Mouse (Mus musculus) adrenal gland, adult 18-20 months (tissue): ENCODE data around the gene Scn4b. TPM values are rescaled to one million over a fixed set of nuclear protein-coding genes. Genes with fewer than 3 reads are reported as not detected.

Experiments used
- DNase-seq, 2 experiments: peaks; one replicate each; pipeline ENCODE4 v3.0.0; 2021 to 2022; ENCODE audit warnings: low spot score in 2 of 2
- total RNA-seq, 2 experiments: library from RNA; stranded (reverse); gene quantifications; 1 replicate in 1 of 2; 2 replicates in 1 of 2; pipeline ENCODE4 v1.2.3; 2021

Scn4b gene
- total RNA-seq, 2 experiments from 2014 or later: 0.90 to 1.1 TPM

DNA sequence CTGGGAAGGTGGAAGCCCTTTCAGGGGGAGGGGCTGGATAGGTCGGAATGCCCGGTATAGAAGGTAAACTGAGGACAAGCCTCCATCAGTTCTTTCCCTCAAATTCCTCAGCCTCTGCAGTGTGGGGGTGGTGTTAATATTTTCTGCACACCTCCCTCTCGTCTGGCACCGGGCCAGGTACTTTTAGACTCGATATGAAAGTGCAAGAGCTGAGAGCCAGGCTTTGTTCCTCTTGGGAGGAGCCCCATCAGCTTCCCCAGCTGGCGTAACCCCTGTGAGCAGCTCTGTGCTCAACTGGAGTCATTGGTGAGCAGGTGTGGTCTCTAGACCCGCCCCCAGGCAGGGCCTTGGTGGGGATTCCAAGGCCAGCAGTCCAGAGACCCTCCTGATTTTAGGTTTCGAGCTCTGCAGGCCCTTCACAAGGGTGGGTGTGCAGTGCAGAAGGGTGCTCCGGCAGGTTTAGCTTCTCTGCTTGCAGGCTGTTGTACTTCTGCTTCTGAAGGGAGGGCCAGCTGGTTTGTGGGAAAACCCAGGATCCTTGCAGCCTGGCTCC, 15.9 kb upstream of the Scn4b start:
- DNase-seq: no peak

DNA sequence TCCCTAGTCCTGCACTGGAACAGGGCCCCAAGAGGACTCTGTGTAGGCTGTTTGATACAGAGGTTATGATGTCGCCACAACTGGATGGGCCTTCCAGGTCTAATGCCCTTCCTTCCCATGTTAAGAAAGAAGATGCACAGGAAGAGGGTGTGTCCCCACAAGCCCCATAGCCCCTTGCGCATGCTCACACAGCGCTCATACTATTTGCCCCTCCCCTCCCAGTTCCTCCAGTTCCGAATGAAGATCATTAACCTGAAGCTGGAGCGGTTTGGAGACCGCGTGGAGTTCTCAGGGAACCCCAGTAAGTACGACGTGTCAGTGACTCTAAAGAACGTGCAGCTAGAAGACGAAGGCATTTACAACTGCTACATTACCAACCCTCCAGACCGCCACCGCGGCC, 13.0 kb upstream of the Scn4b start:
- DNase-seq: no peak

DNA sequence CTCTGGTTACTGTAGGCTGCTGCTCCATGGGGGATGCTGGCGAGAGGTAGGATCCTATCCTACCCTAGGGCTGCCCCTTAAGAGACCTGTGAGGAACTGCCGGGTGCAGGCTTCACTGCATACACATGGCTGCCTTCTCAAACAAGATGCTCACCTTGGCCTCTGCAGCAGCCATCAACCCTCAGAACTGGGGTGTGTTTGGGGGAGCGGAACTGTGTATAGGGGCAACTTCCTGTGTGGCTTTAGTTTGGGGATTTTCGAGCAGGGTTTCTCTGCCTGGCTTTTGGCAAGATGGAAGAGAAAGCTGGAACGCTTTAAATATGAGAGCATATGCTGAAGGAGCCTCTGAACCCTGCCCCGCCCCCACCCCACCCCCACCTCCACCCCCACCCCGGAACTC, 11.3 kb upstream of the Scn4b start:
- DNase-seq: no peak

DNA sequence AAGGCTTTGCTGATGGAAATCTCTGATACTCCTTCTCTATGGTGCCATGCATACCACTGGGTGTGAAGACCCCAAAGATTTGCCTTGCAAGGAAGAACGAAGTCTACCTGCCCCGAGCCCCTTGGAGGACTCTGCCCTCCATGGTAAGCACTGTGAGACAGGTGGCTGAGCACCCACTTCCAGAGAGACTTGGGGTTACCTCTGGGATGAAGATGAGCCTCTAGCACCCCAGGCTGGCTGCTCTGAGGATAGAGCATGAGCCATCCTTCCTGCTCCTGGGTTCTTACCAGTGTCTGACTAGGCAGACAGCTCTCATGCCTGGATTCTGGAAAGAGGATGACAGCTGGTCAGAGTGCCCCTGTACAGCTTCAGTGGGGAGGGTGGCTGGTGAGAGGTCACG, 8.1 kb upstream of the Scn4b start:
- no peak for DNase-seq

GRCm38 (mm10) chr9:45133484-45134310, 4.5 kb upstream of the Scn4b start:
- DNase-seq: peak; percentile 36 to 53

DNA sequence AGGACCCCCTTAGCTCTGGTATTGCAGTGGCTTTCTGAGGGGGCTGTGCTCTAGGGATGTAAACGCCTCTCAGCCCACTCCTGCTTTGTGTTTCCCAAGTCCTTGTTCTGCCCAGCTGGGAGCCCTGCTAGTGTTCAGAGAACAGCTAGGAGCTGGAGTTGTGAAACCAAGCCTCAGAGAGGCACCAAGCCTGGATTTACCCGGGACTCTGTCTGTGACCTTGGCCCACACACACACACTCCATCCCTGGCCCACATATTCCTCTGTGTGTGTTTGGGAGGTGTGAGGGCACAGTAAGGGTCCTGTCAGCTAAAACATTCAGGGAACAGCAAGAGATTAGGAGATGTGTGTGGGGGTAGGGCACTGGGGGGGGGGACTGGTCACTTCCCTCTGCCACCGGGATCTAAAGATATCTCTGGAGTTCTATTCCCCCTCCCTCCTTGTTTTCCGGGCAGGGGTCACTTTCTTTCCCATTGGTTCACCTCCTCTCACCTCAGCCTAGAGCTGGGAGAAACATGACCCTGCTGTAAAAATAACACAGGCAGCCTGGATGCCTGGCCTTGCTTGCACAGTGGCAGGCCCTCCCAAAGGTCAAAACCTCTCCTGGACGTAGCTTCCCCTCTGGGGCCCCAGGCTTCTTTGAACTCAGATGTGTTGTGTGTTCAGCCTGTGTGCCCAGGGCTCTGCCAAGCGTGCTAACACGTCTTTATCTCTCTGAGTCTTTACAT, 1.6 kb upstream of the Scn4b start:
- no peak for DNase-seq

DNA sequence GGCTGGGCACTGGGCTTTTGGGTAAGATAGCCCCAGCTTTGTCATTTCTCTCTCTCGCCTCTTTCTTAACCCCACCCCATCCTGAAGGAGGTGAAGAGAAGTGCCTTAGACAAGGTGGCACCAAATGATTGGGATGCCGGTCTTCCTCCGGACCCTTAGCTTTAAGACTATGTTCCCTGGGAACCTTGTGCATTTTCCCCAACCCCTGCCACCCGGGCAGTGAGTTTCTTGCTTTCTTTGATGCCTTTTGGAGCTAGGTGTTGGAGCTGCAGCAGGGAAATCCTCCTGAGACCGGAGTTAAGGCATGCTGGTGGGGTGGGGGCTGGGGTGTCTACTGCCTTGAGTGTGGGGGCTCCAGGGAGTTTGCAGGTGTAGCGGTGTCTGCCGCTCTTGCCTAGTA, 887 bp downstream of the Scn4b start:
- no peak for DNase-seq

- DNase-seq: no peak
Measured at GRCm38 (mm10) chr9:45140945-45141344, 2.8 kb downstream of the Scn4b start.

DNA sequence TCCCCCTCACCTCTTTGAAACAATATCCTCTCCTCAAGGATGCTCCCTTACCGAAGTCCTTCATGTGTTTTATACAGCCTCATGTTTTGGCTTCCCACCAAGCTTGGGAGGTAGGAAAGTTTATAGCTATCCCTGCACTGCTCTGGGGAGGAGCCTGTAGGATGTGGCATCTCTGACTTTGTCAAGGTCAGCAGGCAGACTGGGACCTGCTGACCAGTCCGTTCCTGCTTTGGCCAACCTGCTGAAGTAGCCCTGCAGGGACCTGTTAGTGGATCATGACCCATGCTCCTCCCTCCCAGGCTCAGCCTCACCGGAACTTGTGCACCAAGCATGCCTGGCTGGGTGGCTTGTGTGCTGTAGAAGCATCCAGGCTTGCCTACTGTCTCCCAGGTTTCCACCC, 4.5 kb downstream of the Scn4b start:
- DNase-seq: no peak

- DNase-seq: peak in 1 of 2 experiments; percentile 8
Measured at GRCm38 (mm10) chr9:45145533-45146266, 7.5 kb downstream of the Scn4b start.

- peak; percentile 52 to 68 for DNase-seq
Measured at GRCm38 (mm10) chr9:45146267-45146597, 8.0 kb downstream of the Scn4b start.

GRCm38 (mm10) chr9:45150933-45151332, 12.7 kb downstream of the Scn4b start:
- DNase-seq: no peak

GRCm38 (mm10) chr9:45153361-45153760, 15.2 kb downstream of the Scn4b start:
- no peak for DNase-seq

GRCm38 (mm10) chr9:45167903-45168302, 29.7 kb downstream of the Scn4b start:
- DNase-seq: no peak

DNA sequence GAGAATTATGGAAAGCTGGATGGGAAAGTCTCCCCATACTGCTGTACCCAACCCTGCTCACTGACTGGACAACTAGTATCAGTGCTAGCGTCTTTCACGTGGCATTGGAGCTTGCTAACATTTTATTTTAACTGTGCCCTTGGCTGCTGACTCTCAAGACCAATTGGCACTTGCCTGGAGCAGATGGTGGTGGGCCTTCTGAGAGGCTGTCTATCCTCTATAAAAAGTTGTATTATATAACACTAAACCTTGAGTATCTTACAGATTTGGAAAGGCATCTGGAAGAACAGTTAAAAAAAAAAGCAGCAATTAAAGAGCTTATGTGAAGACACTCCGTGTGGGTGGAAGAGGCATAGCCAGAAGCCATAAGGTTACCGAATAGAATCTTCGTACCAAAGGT, 32.0 kb downstream of the Scn4b start:
- DNase-seq: no peak

GRCm38 (mm10) chr9:45171073-45171610, 32.9 kb downstream of the Scn4b start:
- no peak for DNase-seq

- DNase-seq: no peak
Measured at GRCm38 (mm10) chr9:45173475-45173874, 35.3 kb downstream of the Scn4b start.

- no peak for DNase-seq
Measured at GRCm38 (mm10) chr9:45179282-45179681, 41.1 kb downstream of the Scn4b start.

DNA sequence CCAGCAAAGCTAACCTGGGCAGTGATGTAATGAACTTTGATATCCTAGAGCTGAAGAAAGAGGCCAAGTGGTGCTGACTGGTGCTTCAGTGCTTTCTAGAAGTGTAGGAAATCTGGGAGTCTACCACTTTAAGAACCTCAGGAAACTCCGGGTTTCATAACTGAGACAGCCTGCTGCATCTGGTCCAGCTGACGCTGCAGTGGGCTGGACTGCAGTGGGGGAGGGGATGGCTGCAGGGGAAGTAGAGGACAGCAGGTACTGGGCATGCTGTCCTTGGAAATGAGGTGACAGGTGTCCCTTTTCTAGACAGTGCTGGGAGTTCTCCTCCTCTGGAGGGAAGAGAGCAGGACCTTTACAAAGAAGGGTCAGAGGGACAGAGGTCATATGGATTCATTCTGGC, 43.6 kb downstream of the Scn4b start, which contains the start of gene BC049352:
TSS of gene BC049352 (plus strand) at position 238 of the 400 bp plus-strand sequence.
- no peak for DNase-seq

- DNase-seq: no peak
Measured at GRCm38 (mm10) chr9:45182521-45182920, 44.3 kb downstream of the Scn4b start.

GRCm38 (mm10) chr9:45183266-45183665, 45.1 kb downstream of the Scn4b start:
- no peak for DNase-seq
